Mouse (Mus musculus) right cerebral cortex, postnatal 14 days (tissue): ENCODE data around the gene Pus1.
"Not testable (repeated sequence)": the region's sequence is repeated elsewhere in the genome, so short reads cannot be mapped to it uniquely, and the experiment has no call there.

ENCODE experiments used
- DNase-seq: peaks from one replicate; pipeline ENCODE4 v3.0.0; 2022

Gene Pus1

GRCm38 (mm10) chr5:110780761-110781528 is 486 bp upstream of the Pus1 start:
- no peak for DNase-seq

- DNase-seq = no peak
Measured at GRCm38 (mm10) chr5:110779276-110779997, 1.0 kb downstream of the Pus1 start.

DNA sequence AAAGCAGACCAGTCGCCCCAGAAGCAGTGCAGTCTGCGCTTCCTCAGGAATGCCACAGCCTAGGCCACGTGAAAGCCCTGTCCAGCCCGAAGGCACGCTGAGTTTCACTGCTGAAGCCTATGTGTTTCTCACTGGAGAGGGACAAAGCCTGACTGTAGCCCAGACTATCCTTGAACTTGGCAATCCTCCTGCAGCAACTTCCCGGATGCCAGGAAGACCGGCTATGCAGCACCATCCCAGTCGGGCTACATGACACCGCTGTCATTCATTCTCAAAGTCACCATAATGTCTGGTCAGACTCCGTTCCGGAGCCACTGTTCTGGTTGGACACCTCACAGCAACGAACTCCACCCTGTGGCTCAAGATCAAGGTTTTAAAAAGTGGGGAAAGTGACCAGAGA is 2.2 kb downstream of the Pus1 start:
- no peak for DNase-seq

DNA sequence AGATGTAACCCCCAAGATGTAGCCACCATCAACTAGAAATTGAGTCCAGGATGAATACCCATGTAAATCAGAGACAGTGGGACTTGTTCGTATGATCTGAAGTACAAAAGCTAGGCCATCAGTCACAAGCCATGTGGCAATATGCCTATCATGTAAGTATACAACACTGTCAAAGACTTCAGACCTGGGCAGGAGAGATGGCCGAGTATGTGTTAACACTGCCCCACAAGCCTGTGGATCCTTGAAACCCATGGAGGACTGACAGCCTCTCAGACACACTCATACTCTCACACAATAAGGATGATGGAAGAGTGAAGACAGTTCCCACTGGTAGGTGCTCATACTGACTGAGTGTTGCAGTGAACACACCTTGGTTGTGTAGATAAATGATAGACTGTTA is 4.3 kb downstream of the Pus1 start:
- no peak for DNase-seq

DNA sequence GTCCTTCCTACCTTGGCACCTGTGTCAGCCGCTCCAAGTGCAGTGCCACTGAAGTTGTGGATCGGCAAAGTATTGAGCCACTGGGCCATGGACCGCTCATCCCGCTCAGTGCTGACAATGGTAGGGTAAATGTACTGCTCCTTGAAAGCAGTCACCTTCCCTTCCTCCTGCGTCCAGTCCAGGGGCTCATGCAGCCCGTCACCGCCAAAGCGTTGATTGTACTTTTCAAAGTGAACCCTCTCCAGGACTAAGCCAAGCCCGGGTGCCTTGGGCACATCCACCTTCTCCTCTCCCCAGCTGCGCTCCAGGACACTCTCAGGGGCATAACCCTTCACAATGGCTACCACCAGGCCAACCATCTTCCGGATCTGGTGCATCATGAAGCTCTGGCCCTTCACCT is 5.9 kb downstream of the Pus1 start:
- no peak for DNase-seq

DNA sequence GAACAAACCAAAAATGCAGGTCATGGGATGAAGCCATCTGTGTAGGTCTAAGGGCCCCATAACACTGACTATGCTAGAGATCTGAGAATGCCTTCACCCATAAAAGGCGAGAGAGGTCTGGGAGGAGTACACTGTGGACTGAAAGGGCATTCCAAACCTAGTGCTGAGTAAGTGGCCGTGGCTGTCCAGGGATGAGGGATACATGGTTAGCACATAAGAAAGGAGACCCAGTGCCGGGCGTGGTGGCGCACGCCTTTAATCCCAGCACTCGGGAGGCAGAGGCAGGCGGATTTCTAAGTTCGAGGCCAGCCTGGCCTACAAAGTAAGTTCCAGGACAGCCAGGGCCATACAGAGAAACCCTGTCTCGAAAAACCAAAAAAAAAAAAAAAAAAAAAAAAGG is 7.5 kb downstream of the Pus1 start:
- not testable (repeated sequence) for DNase-seq

DNA sequence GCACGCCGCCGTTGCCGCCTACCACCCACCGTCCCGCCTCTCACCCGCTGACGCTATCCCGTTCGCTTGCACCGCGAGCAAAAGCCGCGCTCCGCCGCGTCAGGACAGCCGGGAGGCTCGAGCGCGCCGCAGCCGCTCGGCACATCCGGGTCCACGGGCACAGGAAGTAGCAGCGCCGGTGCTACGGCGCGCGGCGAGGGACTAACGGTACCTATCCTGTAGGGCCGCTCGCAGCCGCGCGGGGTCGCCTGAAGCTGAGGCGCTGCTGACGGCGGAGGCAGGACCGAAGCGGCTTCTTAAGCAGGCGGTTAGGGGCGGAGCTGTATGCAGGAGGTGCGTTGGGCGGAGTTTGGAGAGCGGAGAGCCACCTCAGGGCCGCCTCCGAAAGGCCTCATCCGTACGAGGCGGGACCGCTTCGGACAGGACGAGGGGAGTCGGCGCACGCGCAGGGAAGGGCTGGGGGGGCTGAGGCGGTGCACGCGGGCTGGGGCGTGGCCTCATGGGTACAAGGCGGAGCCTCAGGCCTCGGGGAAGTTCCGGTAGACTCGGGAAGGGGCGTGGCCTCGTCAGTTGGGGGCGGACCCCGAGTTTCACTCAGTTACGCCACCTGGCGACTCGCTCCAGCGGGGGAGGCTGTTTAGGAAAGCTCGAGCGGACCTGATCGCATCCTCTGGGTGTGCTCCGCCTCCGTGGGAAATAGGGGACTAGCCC is 9.9 kb downstream of the Pus1 start, which contains the start of gene Ep400:
Gene Ep400, minus strand, starts transcription at position 270 of the 711 bp plus-strand sequence.
- DNase-seq = peak; percentile 100

DNA sequence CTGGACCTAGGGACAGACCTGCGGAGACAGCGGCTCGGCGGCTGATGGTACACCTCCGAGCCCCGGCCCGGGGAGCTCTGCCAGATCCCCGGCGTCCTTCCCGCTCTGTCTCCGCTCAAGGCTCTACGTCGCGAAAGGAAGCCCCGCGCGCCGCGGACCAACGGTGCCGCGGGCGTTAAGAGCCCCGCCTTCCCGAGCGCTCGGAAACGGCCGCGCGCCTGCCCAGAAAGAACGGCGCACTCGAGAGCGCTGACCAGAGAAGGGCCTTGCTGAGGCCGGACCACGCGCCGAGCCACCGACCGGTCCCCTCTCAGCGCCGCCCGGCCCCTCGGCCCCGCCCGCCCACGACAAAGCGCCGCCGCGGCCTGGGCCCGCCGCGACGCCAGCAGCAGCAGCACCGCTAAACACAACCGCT is 10.4 kb downstream of the Pus1 start:
- peak; percentile 58 for DNase-seq

GRCm38 (mm10) chr5:110769272-110769671 is 11.2 kb downstream of the Pus1 start:
- no peak for DNase-seq

GRCm38 (mm10) chr5:110763890-110764289 is 16.6 kb downstream of the Pus1 start:
- DNase-seq = no peak

DNA sequence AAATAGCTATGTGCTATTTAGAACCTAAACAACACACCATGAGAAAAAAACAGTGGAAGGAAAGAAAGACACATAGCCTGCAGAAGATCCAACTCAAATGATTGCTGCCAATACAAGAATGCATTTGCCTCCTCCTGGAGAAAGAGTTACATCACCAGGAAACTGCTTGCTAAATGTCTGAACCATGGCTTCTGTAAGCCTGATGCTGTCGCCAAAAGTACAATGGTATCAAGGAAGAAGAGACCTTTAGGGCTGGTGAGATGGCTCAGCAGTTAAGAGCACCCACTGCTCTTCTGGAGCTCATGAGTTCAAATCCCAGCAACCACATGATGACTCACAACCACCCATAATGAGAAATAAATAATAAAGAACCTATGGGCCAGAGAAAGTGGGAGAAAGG is 35.4 kb downstream of the Pus1 start:
- DNase-seq = no peak

- DNase-seq = no peak
Measured at GRCm38 (mm10) chr5:110739496-110740275, 40.8 kb downstream of the Pus1 start.

DNA sequence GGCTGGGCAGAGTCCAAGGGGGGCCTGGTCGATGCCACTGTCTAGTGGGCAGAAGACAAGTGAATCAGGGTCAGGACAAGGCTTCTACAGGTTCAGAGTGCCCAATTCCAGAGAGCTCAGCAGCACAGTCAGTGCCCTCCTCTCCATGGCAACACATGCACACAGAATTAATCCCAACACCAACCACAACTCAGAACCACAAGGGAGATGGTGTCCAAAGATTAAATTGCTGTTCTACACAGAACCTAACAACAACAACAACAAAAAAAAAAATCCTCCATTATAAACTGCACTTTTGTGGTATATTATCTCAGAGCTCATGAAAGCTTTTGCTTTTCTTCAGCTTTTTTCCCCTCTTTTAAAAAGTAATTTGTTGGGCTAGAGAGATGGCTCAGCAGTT is 44.9 kb downstream of the Pus1 start:
- DNase-seq = no peak

DNA sequence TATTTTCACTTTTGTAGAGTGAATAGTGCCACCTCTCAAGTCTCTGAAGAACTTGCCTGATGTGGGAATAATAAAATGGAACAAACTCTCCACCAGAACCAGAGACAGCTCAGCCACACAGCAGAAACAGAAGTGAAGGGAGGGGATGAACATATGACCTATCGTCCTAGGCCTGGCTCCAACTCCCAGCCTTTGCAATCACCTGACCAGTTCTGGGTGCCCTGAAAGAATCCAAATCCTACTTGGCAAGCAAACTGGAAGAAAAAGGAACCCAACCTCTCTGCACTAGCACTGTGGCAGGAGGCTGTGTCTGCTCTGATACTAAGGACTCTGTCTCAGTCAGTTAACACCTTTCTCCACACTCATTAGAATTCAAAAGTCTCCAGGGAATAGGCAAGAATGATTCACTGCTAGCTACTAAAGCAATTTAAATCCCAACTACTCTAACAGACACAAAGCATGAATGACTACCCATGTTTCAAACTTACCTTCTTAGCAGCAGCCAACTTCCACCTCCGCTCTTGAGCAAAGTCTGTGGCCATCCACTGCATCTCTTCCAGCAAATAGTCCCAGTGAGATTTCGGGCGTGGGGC is 47.1 kb downstream of the Pus1 start:
- DNase-seq = no peak

- no peak for DNase-seq
Measured at GRCm38 (mm10) chr5:110731227-110731626, 49.2 kb downstream of the Pus1 start.

DNA sequence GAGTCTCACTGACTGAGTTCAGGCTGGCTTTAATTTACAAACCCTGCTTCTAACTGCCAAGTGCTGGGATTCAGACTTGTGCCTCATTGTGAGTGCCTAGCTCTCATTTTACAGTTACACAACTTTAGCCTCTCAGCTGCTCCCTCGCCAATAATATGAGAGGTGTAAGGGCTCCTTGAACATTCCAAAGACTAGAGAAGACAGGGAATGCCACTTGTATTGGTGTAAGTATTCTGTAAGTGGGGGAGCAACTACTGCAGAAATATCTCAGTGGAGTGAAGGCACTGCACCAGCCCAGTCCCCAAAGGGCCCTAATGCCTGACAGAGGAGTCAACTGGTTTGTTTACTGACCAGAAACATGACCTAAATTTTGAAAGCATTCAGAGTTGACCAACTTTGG is 52.6 kb downstream of the Pus1 start:
- no peak for DNase-seq
